Mouse (Mus musculus) MEL (cell line): ENCODE results near the gene Tfpi.

Experiments
- CTCF ChIP-seq, 3 experiments: IDR thresholded peaks in 2 of 3; conservative IDR thresholded peaks in 1 of 3; 2 replicates each; pipeline ENCODE4 v1.5.1; 2011 to 2012; ENCODE audit warnings: low read length in 3 of 3, low read depth in 2 of 3, mild to moderate bottlenecking in 2 of 3, improper control_type of control experiment in 1 of 3, inconsistent platforms in 1 of 3, mixed read lengths in 1 of 3, moderate library complexity in 1 of 3; ENCODE audit not compliant: control insufficient read depth in 1 of 3, insufficient read depth in 1 of 3, poor library complexity in 1 of 3, severe bottlenecking in 1 of 3
- GATA1 ChIP-seq: IDR thresholded peaks from 2 replicates; pipeline ENCODE4 v1.6.1; 2011; ENCODE audit warnings: low read depth, low read length, improper control_type of control experiment
- KAT2A ChIP-seq: conservative IDR thresholded peaks from 2 replicates; pipeline ENCODE4 v1.6.1; 2012; ENCODE audit warnings: low read depth, low read length, improper control_type of control experiment, inconsistent platforms
- MXI1 ChIP-seq: IDR thresholded peaks from 2 replicates; pipeline ENCODE4 v1.6.1; 2011; ENCODE audit warnings: mild to moderate bottlenecking, low read depth, low read length, improper control_type of control experiment
- NELFE ChIP-seq: IDR thresholded peaks from 2 replicates; pipeline ENCODE4 v1.6.1; 2011; ENCODE audit warnings: low read depth, low read length, improper control_type of control experiment
- RCOR1 ChIP-seq: IDR thresholded peaks from 2 replicates; pipeline ENCODE4 v1.6.1; 2012; ENCODE audit warnings: low read depth, mild to moderate bottlenecking, inconsistent platforms, low read length, improper control_type of control experiment
- SIN3A ChIP-seq: IDR thresholded peaks from 2 replicates; pipeline ENCODE4 v1.6.1; 2012; ENCODE audit warnings: low read length, improper control_type of control experiment, inconsistent platforms
- UBTF ChIP-seq: IDR thresholded peaks from 2 replicates; pipeline ENCODE4 v1.6.1; 2012; ENCODE audit warnings: low read depth, mild to moderate bottlenecking, inconsistent platforms, low read length, improper control_type of control experiment, moderate library complexity, borderline replicate concordance; ENCODE audit not compliant: insufficient read depth
- ZNF384 ChIP-seq: IDR thresholded peaks from 2 replicates; pipeline ENCODE4 v1.6.1; 2012; ENCODE audit warnings: low read depth, mild to moderate bottlenecking, inconsistent platforms, low read length, improper control_type of control experiment

- no peak for TF ChIP-seq CTCF (IDR thresholded peaks at IDR 0.05 in 2 of 3, conservative IDR thresholded peaks at IDR 0.05 in 1 of 3; ENCODE audit: control insufficient read depth in 1 of 3, insufficient read depth in 1 of 3, low read depth in 2 of 3, low read length in 3 of 3, poor library complexity in 1 of 3, severe bottlenecking in 1 of 3)
- no peak for TF ChIP-seq KAT2A
- TF ChIP-seq RCOR1 = no peak
- TF ChIP-seq UBTF = no peak
- no peak for TF ChIP-seq ZNF384
- no peak for TF ChIP-seq SIN3A
- TF ChIP-seq NELFE = no peak
- no peak for TF ChIP-seq MXI1
- TF ChIP-seq GATA1 = no peak
Measured at GRCm38 (mm10) chr2:84464956-84465355, 11.6 kb downstream of the Tfpi start.
